Mouse (Mus musculus): ENCODE data around the gene Tm9sf3.
"Not testable (repeated sequence)": the region's sequence is repeated elsewhere in the genome, so short reads cannot be mapped to it uniquely, and the experiment has no call there.

Gene Tm9sf3

DNA sequence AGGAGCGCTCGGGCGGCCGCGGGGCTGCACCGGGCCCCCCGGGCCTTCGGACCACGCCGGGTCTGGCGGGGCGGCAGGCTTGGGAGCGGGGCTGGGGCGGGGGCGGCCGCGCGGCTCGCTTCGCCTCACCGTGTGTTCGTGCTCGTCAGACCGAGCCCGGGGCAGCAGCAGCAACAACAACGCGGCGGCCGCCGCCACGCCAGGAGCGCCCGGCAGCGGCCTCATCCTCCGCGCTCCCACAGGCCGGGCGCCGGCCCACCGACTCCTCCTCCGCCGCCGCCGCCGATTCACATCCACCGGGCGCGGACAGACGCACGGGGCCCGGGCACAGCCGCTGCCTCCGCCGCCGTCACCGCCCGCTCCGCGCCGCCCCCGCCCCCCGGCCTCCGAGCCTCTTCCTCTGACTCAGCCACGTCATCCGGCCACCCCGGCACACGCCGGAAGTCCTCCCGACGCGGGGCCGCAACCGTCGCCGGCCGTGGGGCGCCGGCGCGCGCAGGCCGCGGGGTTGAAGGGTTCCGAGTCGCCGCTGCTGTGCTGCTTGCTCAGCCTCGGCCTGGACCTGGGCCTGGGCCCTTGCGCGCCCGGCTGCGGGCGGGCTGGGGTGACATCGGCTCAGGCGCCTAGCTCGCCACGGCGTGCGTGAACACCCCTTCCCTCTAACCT is at the start of gene Tm9sf3:
TSS of gene Tm9sf3 (minus strand) at position 368 of the 666 bp plus-strand sequence.
- DNase-seq (ENCODE audit: low spot score), result peak; percentile 86

GRCm38 (mm10) chr19:41312587-41312986 is 48.8 kb upstream of the Tm9sf3 start:
- not testable (repeated sequence) for DNase-seq (ENCODE audit: low spot score)

- DNase-seq (ENCODE audit: low spot score), result no peak
These were observed 48.2 kb upstream of the Tm9sf3 start for GRCm38 (mm10) chr19:41312027-41312426.

- peak; percentile 7 for DNase-seq (ENCODE audit: low spot score)
These were observed 47.3 kb upstream of the Tm9sf3 start for GRCm38 (mm10) chr19:41310971-41311703.

DNA sequence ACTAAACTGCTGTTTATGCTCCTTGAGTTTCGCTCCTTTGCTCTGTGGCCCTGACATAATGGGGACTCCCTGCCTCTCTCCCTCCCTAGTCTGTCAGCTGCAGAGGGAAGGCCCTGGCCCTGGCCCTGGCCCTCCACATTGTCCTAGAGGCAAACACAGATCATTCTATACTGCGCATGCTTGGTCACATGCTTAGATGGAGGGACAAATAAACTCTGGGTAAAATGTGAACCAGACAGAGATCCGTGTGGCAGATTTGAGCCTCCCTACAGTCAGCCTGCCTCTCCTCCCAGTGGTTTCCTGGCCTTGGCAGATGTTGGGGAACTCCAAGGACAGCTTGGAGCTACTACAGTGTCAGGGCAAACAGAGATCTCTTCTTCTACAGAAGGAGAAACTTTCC is 40.1 kb upstream of the Tm9sf3 start:
- DNase-seq (ENCODE audit: low spot score), result no peak

DNA sequence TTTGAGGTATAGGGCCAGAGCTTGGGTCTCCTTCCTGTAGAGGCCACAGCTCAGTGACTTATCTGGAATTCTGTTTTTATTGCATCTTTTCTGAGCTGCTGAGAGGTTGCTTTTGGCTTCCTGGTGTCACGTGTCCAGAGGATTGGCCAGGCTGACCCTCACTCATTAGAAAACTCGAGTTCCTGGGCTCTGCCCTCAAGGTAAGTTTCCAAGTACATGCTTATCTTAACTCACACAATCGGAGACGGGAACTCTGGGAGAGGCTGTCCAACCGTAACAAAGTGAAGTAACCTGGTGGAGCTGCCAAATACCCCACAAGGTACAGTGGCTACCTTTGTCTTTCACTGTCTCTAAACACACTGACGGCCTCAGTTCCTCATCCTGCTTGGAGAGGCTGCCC is 39.6 kb upstream of the Tm9sf3 start:
- DNase-seq (ENCODE audit: low spot score), result no peak

- no peak for DNase-seq (ENCODE audit: low spot score)
These were observed 38.1 kb upstream of the Tm9sf3 start for GRCm38 (mm10) chr19:41301856-41302255.

DNA sequence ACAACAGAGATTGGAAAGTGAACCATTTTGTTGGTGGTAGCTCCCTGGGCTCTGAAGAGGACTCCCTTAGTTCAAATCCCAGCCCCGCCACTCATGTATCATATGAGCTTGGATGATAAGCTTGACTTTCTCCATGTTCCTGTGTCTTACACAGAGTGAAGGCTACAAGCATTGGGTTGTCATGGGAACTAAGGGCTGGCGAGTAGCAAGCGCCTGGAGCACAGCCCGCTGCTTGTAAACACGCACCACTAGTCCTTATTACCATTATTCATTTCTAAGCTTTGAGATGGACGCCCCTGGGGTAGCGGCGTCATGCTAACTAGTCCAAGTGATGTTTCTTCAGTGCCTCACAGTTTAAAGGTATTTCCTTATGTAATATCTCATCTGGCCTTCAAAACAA is 35.6 kb upstream of the Tm9sf3 start:
- no peak for DNase-seq (ENCODE audit: low spot score)

- no peak for DNase-seq (ENCODE audit: low spot score)
These were observed 27.3 kb upstream of the Tm9sf3 start for GRCm38 (mm10) chr19:41290952-41291619.

DNA sequence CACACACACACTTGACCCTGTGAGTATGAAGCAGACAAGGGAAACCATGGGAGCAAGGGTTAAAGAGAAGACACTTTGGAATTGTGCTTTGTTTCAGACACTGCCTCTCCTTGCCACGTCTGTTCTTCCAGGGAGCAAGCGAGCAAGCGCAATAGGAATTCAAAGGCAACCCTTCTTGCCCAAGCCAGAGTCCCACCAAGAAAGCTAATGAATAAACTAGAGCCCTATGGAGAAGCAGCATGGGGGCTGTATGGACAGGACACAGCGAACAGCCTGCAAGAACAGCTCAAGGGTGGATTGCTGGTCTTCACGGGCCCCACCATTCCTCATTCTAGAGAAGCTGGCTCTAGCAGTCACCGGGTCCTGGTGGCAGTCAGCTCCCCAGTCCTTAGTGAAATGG is 24.8 kb upstream of the Tm9sf3 start:
- DNase-seq (ENCODE audit: low spot score), result no peak

DNA sequence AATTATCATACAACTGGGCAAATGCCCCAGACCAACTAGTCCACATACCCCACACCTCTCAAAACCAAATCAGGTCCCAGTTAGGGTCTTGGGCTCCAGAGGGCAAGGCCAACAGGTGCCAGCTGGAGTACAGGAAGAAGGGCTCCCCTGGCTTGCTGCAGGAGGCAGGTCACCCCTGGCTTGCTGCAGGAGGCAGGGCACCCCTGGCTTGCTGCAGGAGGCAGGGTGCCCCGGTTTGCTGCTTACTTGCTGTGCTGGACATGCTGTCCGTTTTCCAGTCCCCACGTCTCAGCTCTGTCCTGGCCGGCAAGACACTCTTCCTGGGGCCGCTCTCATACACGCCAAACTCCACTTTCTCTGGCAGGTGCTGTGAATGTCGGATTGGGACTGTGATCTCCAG is 23.4 kb upstream of the Tm9sf3 start:
- no peak for DNase-seq (ENCODE audit: low spot score)

GRCm38 (mm10) chr19:41284515-41284914 is 20.7 kb upstream of the Tm9sf3 start:
- no peak for DNase-seq (ENCODE audit: low spot score)

GRCm38 (mm10) chr19:41282718-41283117 is 18.9 kb upstream of the Tm9sf3 start:
- DNase-seq (ENCODE audit: low spot score), result no peak

DNA sequence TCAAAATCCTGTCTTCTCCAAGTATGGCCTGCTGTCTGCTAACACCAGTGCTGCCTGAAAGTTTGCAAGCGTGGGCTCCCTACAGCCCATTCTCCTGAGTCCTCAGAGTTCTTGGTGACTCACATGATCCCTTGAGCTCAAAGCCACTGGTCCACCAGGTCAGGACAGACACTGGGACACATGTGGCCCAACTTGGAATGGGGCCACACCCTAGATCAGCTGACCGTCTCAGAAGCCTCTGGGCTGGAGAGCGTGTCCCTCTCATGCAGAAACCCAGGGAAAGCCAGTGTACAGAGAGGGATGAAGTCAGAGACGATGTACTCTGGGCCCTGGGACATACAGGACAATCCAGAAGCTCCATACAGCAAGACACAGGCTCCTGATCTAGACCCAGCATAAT is 18.4 kb upstream of the Tm9sf3 start:
- no peak for DNase-seq (ENCODE audit: low spot score)

DNA sequence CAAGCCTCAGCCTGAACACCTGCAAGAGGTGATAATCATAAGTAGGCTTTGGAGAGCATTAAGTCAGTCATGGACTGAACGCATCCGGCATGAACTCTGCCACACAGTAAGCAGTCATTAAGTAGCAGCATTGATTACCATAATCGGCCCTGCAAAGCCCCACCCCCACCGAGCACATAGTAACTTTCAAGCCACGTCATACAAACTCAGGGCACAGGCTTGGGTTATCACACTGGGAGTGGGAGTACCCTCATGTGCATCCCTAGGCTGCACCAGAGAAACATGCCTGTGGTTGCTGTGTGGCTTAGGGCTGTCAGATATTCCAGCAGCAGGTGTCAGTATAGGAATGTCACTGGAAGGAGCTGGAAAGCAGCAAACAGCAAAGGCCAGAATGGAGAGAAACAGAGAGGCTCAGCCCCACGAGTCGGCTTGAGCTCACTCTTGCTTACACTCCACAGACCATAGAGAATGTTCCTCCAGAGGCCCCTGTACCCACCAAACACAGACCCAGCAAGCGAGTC is 16.0 kb upstream of the Tm9sf3 start:
- no peak for DNase-seq (ENCODE audit: low spot score)

DNA sequence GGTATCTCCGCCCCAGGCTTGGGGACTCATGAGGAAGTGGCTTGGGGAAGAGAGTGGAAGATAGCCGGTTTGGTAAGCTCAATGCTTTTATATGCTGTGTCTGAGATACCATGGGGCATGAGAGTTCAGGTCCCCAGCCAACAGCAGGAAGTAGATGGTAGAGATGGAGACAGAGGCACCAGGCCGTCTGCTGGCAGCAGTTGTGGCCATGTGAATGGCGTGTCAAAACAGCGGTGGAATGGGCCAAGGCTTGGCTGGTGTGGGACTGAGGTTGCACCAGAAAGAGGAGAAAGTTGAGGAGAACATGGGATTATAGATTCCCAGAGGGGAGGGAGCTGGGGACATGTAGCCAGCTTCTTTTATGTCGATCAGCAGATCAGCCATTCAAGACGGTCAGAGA is 14.8 kb upstream of the Tm9sf3 start:
- DNase-seq (ENCODE audit: low spot score), result no peak

- no peak for DNase-seq (ENCODE audit: low spot score)
These were observed 11.8 kb upstream of the Tm9sf3 start for GRCm38 (mm10) chr19:41275588-41275987.

DNA sequence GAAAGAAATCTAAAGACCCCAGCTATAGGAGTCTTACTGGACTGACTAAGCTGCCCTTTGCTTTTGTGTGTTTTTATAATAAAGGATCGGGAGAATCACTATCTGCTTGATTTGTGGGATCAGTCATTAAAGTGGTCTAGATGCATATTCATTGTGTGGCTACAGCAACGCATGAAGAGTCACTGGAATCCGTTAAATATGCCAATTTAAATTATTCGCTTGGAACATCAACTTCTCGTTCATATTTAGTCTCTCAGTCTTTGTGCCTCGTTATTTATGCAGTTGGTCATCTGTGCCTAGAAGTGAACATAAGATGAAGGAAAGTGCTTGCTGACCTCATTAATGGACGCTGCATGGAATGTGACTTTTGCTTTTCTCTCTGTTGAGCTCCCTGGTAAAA is 7.1 kb upstream of the Tm9sf3 start:
- DNase-seq (ENCODE audit: low spot score), result no peak

- DNase-seq (ENCODE audit: low spot score), result peak; percentile 23
These were observed 6.4 kb upstream of the Tm9sf3 start for GRCm38 (mm10) chr19:41270151-41270727.

- no peak for DNase-seq (ENCODE audit: low spot score)
These were observed 2.6 kb upstream of the Tm9sf3 start for GRCm38 (mm10) chr19:41266251-41266901.

DNA sequence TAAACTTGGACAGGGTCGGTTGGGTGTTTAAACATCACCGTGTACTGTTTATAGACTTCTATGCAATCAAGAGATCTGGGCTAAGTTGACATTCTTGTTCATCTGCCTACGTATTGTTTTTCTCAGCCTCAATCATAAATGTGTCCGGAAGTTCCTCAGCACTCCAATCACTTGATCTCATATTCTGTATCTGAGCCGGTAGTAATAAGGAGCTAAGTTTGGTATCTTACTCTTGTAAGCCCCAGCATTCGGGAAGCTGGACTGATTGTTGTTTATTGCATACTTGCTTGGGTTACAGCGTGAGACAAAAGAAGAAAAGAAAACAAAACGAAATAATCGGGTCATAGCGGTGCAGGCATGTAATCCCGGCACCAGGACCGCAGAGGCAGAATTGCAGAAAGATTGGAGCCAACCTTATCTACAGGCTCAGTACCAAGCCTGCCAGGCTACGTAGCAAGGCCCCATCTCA is 568 bp upstream of the Tm9sf3 start:
- DNase-seq (ENCODE audit: low spot score), result no peak

Measured in MN1 (cell line).